In genomic region chr2:26068592-26068991, GRCm38 (mm10) we compare ENCODE assay signal across 16 mouse cellular contexts.
"Had no signal": no experiment of that assay in that cellular context is flagged by ENCODE, and none has a peak within 500 bp of the region (broad histone marks: within the 10 kb centered on the region; RNA-seq: fewer than 3 reads in every experiment).

No protein-coding gene starts in this region.

- H3K27ac ChIP-seq: intestine, embryonic 15.5 days; limb, embryonic 10.5 days; midbrain, embryonic 15.5 days had no signal

- H3K27me3 ChIP-seq: intestine, embryonic 15.5 days; midbrain, embryonic 15.5 days had no signal

- H3K9ac ChIP-seq: intestine, embryonic 15.5 days; midbrain, embryonic 15.5 days had no signal

- H3K4me3 ChIP-seq: intestine, embryonic 15.5 days; left cerebral cortex, adult 2 months; limb, embryonic 10.5 days; midbrain, embryonic 15.5 days had no signal

- H3K9me3 ChIP-seq: intestine, embryonic 15.5 days; limb, embryonic 10.5 days; midbrain, embryonic 15.5 days had no signal

- H3K4me1 ChIP-seq: intestine, embryonic 15.5 days had no signal

- DNase-seq: kidney, adult 18-20 months; kidney, postnatal 10 days; kidney, postnatal 4 days; lung, adult 2 months; lung, postnatal 36 days; right cerebral cortex, adult 18-20 months; right cerebral cortex, postnatal 4 days; spleen, adult 18-20 months; thymus, adult 18-20 months; thymus, postnatal 14 days had no signal

- H3K36me3 ChIP-seq: intestine, embryonic 15.5 days; limb, embryonic 10.5 days; midbrain, embryonic 15.5 days had no signal

- H3K4me2 ChIP-seq: intestine, embryonic 15.5 days; midbrain, embryonic 11.5 days; midbrain, embryonic 15.5 days had no signal

- ATAC-seq: intestine, embryonic 15.5 days; lung, postnatal 0 days; midbrain, embryonic 15.5 days had no signal
